Mouse (Mus musculus): ENCODE results near the gene Hist1h3c.
"Not testable (repeated sequence)": the region's sequence is repeated elsewhere in the genome, so short reads cannot be mapped to it uniquely, and the experiment has no call there.

Hist1h3c gene

DNA sequence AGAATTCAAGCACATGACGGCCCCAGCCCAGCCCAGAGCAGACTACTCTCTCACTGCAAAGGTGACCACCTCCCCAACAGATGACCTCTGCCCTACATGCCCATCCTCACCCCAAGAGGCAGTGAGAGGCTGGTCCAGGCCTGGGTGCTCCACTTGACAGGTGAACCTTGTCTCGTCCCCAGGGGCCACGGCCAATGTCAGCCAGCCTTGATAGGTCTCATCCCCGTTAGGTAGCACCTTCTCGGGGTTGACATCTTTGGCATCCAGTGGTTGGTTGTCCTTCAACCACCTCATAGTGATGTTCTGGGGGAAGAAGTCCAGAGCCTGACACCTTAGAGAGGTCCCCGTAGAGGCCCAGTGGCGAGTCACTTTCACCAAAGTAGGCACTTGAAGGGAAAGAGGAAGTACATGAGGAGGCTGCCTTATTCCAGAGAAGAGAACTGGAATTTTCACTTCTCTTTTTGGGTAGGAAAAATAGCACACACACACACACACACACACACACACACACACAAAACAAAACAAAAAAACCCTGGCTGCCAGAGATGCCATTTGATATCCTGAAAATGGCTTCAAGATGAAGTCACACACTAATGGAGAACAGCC, 39.5 kb downstream of the Hist1h3c start:
- DNase-seq (ENCODE audit: low read depth, low spot score): no peak

- DNase-seq (ENCODE audit: low read depth, low spot score): not testable (repeated sequence)
Observed at GRCm38 (mm10) chr13:23702801-23703200, 42.6 kb downstream of the Hist1h3c start.

GRCm38 (mm10) chr13:23702220-23702619, 43.2 kb downstream of the Hist1h3c start:
- no peak for DNase-seq (ENCODE audit: low read depth, low spot score)

GRCm38 (mm10) chr13:23700786-23701520, 44.4 kb downstream of the Hist1h3c start:
- DNase-seq (ENCODE audit: low read depth, low spot score): peak; percentile 75

GRCm38 (mm10) chr13:23699767-23700166, 45.6 kb downstream of the Hist1h3c start:
- no peak for DNase-seq (ENCODE audit: low read depth, low spot score)

- no peak for DNase-seq (ENCODE audit: low read depth, low spot score)
Observed at GRCm38 (mm10) chr13:23698996-23699395, 46.4 kb downstream of the Hist1h3c start.

DNA sequence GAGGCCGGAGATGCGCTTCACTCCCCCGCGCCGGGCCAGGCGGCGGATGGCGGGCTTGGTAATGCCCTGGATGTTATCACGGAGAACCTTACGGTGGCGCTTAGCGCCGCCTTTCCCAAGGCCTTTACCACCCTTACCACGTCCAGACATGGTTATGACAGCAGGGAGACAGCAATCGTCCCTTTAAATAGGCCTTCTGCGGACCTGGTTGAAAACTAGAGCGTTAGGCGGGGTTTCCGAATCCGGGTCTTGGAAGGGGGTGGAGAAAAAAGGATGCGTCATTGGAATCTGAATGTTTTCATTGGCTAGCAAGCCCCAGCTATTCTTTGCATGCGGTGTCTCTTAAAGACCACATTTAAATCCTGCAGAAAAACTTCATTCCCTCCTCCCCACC, 47.1 kb downstream of the Hist1h3c start, which contains the start of gene Hist1h4c:
Hist1h4c (minus strand) TSS at position 155 of the 394 bp plus-strand sequence.
- DNase-seq (ENCODE audit: low read depth, low spot score): peak; percentile 96

GRCm38 (mm10) chr13:23697491-23698299, 47.7 kb downstream of the Hist1h3c start:
- no peak for DNase-seq (ENCODE audit: low read depth, low spot score)

DNA sequence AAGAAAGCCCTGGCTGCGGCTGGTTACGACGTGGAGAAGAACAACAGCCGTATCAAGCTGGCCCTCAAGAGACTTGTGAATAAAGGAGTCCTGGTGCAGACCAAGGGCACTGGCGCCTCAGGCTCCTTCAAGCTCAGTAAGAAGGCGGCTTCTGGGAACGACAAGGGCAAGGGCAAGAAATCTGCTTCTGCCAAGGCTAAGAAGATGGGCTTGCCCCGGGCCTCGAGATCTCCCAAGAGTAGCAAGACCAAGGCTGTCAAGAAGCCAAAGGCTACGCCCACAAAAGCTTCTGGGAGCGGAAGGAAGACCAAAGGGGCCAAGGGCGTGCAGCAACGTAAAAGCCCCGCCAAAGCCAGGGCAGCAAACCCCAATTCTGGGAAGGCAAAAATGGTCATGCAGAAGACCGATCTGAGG, 49.3 kb downstream of the Hist1h3c start:
- DNase-seq (ENCODE audit: low read depth, low spot score): no peak

GRCm38 (mm10) chr13:23695514-23695913, 49.9 kb downstream of the Hist1h3c start, which contains the start of gene Hist1h1t:
Gene Hist1h1t, plus strand, starts transcription at chr13:23695814.
- no peak for DNase-seq (ENCODE audit: low read depth, low spot score)
